Mouse (Mus musculus): Measurements from ENCODE around the gene Pard3. TPM values are rescaled to one million over a fixed set of nuclear protein-coding genes. Genes with fewer than 3 reads are reported as not detected.

Gene Pard3
- total RNA-seq, 4 experiments from 2014 or later: 25.3 to 28.1 (median 26.6) TPM

DNA sequence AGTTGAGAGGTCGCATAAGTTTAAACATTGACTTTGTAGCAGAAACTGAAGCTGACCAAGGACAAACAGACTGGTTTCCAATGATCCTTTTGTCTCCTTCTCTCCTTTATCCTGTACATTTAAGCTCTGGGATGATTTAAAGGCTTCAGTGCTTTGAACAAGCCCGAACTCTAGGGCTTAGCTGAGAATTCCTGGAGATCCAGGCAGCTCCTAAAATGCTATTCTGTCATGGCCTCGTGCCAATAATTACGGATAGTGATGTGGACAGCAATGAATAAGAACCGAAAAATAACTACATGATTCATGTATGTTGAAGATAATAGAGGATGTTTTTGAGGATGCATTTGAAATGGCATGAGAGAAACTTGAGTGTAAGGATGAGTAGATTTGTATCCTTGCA is 421.9 kb downstream of the Pard3 start:
- no peak for DNase-seq (ENCODE audit: low spot score in 2 of 2)

- DNase-seq (ENCODE audit: low spot score in 2 of 2): no peak
Measured at GRCm38 (mm10) chr8:127491963-127492362, 428.3 kb downstream of the Pard3 start.

DNA sequence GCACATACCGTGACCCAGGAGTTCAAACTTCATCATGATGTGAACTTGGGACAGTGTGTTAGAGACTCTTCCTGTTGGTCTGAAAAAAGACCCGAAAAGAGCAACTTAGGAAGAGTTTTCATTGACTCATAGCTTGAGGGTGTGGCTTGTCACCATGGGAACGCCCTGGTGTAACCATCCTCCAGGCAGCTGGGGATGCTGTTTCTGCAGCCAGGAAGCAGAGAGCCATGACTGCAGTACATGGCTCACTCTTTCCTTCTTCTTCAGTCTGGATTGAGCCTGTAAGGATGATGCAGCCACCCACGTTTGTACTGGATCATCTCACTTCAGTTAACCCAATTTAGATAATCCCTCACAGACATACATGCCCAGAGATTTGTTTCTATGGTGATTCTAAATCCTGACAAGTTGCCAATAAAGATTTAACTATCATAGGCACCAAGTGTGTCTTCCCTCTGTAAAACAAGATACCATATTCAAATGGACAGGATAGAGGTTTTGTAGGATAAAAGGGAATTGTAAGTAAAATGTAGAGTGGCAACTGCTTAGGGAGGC is 431.6 kb downstream of the Pard3 start:
- no peak for DNase-seq (ENCODE audit: low spot score in 2 of 2)

- no peak for DNase-seq (ENCODE audit: low spot score in 2 of 2)
Measured at GRCm38 (mm10) chr8:127498997-127499719, 435.5 kb downstream of the Pard3 start.

- no peak for DNase-seq (ENCODE audit: low spot score in 2 of 2)
Measured at GRCm38 (mm10) chr8:127499720-127500114, 436.0 kb downstream of the Pard3 start.

DNA sequence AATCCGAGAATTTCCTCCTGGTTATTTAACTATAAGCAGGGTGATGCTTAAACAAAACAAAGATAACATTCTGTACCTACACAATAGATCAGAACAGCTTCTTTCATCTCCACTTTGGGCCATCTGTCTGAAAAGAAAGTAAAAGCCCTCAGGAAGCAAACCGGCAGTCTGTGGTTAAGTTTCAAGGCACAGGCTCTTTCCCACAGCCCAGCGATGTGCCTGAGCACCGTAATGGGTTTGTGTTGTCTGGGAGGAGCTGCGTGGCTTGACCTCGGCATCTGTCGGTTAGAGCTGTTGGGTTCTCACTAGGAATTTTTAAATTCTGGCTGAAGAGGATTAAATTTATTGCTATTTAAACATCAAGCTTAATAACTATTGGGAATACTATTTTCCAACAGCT is 436.5 kb downstream of the Pard3 start:
- no peak for DNase-seq (ENCODE audit: low spot score in 2 of 2)

DNA sequence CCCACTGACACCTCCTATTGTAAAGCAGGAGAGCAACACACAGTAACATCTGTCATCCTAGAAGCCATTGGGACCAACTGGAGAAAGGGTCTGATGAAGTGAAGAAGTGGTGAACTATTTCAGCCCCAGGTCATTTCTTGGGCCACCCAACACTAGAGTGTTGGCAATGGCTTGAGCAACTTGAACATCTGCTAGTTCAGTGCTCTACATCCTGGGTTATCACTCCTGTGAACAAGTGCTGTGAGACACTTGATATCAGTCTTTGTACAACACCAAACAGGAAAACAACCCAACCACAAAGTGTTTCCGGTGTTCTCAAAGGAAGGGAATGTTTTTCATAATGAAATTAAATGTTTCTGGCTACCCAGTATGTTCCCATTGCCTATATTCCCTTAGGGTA is 438.1 kb downstream of the Pard3 start:
- no peak for DNase-seq (ENCODE audit: low spot score in 2 of 2)

- DNase-seq (ENCODE audit: low spot score in 2 of 2): no peak
Measured at GRCm38 (mm10) chr8:127505286-127505685, 441.6 kb downstream of the Pard3 start.

- no peak for DNase-seq (ENCODE audit: low spot score in 2 of 2)
Measured at GRCm38 (mm10) chr8:127506336-127506735, 442.6 kb downstream of the Pard3 start.

GRCm38 (mm10) chr8:127511341-127511740 is 447.6 kb downstream of the Pard3 start:
- DNase-seq (ENCODE audit: low spot score in 2 of 2): no peak

DNA sequence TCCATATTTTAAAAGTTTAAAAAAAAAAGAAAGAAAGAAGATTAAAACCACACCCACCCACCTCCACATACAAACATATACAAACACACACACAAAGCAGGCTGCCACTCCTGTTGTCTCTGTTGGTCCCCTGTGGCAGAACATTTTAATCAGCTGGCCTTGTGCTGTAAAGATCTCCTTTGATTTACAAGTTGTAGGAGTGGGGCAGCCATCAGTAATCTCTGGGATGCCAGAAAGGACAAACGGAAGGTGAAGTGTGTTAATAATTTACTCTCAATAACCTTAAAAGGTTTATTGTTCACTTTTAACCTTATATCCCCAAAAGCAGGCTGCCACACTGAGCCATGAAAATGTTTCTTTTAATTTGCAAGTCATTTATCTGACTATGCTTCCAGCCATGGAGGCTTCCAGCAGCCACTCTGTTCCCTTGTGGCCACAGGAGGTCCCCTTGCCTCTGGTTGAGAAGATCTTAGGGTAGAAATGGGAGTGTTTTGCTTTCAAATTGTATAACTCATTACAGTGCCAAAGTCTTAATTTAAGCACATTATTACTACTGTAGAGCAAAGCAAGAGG is 448.4 kb downstream of the Pard3 start:
- no peak for DNase-seq (ENCODE audit: low spot score in 2 of 2)

GRCm38 (mm10) chr8:127512580-127512979 is 448.9 kb downstream of the Pard3 start:
- DNase-seq (ENCODE audit: low spot score in 2 of 2): no peak

DNA sequence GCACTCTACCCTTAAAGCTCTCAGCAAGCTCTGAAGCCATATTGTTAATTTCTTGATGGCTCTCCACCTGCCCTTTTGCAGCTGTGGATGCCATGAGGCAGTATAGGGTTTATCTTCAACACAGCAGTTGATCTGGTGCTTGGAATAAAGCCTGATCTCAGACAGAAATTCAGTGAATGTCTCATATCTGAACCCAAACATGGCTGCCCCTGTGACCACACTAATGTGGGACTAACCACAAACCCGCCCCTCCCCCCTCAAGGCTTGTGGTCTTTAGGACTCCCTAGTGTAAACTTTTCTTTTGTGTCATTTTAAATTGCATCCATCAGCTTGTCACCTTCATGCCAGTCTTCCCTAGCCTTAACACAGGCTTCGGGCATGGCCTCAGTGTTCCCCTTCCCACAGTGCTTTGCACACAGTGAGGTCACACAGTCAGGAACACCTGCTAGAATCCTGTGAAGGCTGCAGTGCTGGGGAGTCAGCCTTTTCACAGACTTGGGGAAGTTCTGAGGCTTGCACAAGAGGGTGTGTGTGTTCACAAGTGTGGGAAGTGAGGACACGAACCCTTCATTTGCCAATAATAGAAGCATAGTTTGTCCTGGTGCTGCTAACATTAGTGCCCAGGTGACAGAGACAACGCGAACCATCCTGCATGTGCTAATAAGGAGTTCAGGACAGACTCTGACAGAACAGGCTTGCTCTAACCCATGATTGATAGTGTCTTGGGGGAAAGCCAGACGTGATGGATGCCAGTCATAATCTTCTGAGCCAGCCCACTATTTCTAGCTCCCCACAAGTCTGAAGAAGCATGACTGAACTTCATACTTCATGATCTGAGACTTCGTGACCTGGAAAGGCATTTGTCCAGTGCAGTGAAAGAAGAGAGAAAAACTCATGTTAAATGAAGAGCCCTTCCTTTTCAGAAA is 451.4 kb downstream of the Pard3 start:
- no peak for DNase-seq (ENCODE audit: low spot score in 2 of 2)

DNA sequence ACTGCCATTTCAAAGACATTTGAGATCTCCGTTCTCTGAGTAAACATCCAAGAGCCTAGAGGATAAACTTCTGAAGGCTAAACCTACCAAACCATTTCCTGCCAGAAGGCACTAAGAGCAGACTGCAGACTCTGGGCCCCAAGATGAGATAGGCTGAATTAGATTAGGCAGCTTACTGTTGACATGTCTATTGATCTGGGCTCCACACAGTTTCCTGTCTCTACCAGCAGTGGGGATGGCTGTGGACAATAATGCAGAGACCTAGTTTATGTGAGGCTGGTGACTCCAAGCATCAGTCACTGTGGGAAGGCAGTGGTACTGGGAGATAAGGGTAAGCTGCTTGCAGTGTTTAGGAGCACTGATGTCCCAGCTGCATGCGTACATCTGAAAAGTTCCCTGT is 452.4 kb downstream of the Pard3 start:
- no peak for DNase-seq (ENCODE audit: low spot score in 2 of 2)

DNA sequence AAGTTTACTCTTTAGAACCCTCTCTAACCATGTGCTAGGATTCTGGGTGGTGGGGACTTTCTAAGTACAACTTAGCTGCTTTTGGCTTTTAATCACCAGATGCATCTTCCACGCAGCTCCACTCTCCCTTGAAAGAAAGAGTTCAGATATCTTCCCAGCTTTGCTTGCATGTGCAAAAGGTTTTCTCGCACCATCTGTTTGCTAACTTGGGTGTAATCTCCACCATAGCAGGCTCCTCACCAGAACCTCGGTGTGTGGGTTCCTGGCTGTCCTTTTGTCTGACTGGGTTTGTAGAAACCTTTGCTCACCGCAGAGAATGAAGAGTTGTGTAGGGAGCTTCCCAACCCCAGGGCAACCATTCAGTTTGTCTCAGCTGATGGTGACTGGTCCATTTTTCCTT is 462.0 kb downstream of the Pard3 start:
- peak in 1 of 2 experiments; percentile 18 for DNase-seq (ENCODE audit: low spot score in 2 of 2)

GRCm38 (mm10) chr8:127528315-127528714 is 464.6 kb downstream of the Pard3 start:
- no peak for DNase-seq (ENCODE audit: low spot score in 2 of 2)

- DNase-seq (ENCODE audit: low spot score in 2 of 2): no peak
Measured at GRCm38 (mm10) chr8:127529746-127530145, 466.1 kb downstream of the Pard3 start.

- no peak for DNase-seq (ENCODE audit: low spot score in 2 of 2)
Measured at GRCm38 (mm10) chr8:127531866-127532265, 468.2 kb downstream of the Pard3 start.

- peak in 1 of 2 experiments; percentile 18 for DNase-seq (ENCODE audit: low spot score in 2 of 2)
Measured at GRCm38 (mm10) chr8:127534789-127535188, 471.1 kb downstream of the Pard3 start.

- DNase-seq (ENCODE audit: low spot score in 2 of 2): no peak
Measured at GRCm38 (mm10) chr8:127535192-127535845, 471.6 kb downstream of the Pard3 start.

DNA sequence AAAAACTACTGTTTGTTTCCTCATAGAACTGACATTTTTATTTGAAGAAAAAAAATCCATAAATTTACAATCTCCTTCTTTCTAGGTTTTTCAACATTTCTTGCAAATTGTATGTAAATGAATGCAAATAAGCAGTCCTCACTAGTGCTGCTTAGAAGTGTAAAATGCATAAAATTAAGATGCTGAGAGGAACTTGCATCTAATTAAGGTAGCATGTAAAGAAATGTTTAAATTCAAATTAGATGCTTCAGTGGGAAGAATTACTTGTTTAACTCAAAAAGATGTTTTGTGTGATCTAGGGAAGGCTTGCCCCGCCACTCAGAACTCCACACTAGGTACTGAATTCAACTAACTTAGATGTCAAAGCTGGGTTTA is 472.1 kb downstream of the Pard3 start:
- DNase-seq (ENCODE audit: low spot score in 2 of 2): no peak
